Mouse (Mus musculus) embryo, embryonic 10 days (tissue): Measurements from ENCODE around the gene Wdr5.

Experiments
- DNase-seq: peaks from one replicate; pipeline ENCODE4 v3.0.0-alpha.2; 2015; ENCODE audit warnings: low spot score

Gene Wdr5

DNA sequence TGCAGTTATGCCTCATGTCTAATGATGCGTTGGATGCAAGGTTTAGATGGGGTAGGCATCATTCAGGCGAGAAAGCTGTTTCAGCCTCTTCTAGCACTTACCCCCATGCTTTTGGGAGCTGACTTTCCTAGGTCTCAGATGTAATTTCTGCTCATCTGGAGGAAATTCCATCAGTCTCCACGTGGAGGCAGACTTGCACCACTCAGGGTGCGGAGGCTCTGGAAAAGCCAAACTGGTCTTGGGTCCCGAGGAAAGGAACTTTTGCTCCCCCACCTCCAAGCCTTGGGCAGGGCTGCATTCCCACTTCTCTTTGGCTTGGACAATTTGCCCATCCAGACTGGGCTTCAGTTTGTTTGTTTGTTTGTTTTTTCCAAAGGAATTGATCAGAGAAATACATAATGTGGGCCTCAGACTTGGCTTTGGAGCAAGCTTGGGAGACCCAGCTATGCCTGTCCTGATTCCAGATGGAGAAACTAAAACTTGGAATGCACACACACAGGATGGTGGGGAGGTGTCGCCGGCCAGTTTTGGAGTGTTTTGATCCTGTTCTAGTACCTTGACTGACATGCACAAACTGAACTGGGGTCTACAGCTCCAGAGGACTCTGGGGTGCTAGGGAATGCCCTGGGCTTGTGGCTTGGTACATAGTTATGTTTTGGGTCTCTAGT lies 37.8 kb downstream of the Wdr5 start:
- peak; percentile 86 for DNase-seq

DNA sequence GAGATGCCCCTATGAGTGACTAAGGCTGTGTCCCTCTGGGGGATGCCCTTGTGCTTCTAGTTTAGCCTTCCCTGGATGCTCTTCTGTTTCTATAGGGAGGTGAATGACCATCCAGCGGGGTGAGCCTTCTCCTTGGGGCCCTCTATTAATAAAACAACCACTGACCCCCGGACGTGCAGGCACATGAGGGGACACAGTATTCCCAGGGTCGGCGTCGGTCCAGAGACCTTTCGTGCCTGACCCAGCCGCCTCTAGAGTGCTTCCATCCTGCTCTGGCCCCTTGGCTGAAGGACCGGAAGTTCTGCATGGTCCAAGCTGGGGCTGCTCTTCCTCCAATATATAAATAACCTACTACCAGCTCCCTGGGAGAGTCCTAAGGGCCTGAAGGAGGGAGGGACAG lies 39.4 kb downstream of the Wdr5 start:
- no peak for DNase-seq

DNA sequence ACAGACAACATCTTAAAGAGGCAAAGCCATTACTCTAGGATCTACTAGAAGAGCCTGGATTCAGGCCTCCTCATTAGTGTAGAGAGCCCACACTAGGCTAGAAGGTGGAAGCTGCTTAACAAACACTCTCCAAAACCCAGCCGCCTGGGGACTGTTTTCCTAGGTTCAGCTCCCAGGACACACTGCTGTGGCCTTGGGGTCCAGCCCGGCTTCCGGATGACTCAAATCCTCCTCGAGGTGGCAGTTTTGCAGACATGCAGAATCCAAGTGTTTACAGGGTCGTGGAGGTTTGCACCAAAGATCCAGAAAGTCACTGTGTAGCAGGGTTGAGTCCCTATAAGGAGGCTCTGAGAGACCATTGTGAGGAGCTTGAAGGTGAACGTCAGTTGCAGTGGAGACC lies 42.0 kb downstream of the Wdr5 start:
- DNase-seq: no peak

DNA sequence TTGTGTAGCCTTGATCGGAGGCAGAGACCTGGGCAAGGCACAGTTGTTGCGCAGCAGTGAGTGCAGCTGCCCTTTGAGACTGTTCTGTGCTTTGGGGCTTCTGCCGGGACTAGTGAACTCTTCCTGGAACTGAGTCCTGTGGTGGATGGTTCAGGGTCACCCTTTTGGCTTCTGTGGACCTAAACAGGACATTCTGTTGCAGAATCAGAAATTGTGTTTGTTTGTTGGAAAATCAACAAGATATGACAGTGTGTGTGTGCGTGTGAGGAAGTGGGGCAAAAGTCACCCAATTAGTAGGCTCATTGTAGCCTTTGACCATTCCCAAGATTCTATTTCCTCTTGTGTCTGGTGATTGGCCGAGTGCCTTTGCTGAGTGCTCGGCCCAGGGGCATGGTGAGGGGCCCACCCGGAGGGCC lies 45.8 kb downstream of the Wdr5 start:
- no peak for DNase-seq

- DNase-seq: no peak
Observed at GRCm38 (mm10) chr2:27561159-27561558, 46.2 kb downstream of the Wdr5 start.

- no peak for DNase-seq
Observed at GRCm38 (mm10) chr2:27561829-27562228, 46.9 kb downstream of the Wdr5 start.

DNA sequence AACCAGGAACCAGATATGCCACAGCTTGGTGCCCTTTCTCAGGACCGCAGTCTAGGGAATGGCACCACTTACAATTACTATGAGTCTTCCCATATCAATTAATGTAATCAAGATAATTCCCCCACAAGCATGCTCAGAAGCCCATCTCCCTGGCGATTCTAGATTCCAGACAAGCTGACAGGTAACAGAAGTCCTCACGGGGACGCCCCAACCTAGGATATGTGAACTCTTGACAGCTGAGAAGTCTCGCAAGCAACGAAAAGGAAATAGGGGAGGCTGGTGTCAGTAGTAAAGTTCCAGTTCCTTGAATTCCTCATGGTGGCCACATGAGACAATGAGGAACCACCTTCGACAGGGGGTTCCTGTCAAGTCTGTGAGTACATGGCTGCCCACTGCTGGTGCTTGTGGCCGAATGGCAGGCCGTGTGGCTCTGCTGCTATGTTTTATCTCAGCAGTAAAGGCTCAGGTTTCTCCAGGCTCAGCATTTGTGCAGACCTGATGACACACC lies 48.7 kb downstream of the Wdr5 start:
- DNase-seq: no peak

DNA sequence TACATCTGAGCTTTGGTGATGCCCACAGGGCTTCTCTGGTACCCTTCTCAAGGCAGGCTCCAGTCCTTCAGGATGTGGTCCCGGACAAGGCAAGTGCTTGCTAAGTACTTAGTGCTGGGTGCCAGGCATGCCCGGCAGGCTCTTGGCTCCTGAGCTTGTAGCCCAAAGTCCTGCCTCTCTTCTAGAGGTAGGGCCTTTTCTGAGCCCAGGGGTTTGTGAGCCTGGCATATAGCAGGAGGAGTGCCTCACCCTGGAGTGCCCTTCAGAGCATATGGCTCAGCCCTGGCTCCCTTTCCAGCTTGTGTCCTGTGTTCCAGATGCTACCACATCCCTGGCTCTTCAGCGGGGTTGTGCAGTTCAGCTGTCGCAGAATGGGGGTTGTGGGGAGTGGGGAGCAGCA lies 49.7 kb downstream of the Wdr5 start:
- no peak for DNase-seq

DNA sequence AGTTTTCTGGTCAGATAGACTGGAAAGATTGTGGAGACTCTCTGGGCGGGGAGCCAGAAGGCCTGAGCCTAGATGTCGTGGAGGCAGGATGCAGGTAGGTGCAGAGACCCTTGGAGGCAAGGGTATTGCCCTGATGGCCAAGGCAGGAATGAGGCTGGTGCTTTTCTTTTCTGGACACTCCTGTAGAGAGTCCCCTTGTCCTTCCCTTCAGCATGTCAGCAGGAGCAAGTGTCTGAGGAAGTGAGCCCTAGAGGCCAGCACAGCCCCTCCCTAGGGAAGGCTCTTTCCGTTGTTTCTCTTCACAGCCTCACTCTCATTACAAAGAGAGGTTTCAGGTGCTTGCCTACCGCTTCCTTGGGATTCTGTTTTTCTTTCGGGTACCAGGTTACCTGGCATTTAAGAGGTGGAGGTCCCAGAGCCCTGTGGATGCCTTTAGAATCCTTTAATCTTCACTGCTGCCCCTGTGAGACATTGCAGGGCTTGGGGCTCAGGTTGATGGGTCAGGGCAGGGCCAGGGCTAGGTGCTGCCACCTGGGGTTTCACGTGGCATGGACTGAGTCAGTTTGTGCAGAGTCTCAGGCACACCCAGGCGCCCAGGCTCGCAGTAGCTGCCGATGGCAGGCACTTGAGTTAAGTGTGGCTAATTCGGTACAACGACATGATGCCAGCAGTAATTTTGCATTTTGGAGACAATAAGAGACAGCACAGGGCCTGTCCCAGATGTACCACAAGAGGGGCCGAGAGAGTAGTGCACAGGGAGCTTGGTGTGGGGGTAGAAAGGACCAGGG lies 50.6 kb downstream of the Wdr5 start:
- no peak for DNase-seq

DNA sequence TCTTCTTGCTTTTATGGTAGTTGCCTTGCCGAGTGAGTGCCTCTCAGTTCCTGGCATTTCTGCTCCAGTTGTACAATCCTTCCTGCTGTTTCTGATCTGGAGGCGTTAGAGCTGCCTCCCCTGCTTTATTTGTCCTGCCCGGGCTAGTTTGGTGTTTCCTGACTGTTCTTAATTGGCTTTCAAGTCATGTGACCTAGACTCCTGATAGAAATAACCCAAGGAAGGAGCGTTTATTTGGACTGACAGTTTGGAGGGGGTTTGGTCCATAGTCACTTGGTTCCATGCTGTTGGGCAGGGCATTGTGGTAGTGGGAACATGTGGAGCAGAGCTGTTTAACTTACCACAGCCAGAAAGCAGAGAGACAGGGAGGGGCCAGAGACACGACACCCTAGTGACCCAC lies 55.9 kb downstream of the Wdr5 start:
- no peak for DNase-seq

DNA sequence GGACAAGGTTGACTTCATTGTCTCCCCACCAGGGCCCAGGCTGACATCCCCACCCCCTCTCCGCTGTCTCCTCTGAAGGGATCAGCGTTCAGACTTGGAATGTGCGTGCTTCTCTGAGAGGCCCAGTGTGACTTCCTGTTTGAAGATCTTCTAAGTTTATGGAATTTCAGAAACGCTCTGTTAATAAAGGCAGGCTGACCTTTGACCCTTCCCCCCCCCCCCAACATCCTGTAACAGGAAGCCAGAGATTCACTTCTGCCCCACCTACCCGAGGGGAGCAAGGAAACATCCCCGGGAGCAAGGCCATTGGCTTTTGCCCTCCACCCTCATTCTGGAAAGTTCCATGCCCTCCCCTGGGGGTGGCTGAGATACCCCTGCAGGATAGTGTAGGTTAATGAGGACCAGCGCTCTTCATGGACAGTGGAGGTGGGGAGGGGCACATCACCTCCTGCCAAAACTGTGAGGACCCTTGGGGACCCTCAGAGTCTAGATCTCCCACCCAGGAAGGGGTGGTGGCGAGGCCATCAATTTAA lies 57.4 kb downstream of the Wdr5 start:
- peak; percentile 25 for DNase-seq

DNA sequence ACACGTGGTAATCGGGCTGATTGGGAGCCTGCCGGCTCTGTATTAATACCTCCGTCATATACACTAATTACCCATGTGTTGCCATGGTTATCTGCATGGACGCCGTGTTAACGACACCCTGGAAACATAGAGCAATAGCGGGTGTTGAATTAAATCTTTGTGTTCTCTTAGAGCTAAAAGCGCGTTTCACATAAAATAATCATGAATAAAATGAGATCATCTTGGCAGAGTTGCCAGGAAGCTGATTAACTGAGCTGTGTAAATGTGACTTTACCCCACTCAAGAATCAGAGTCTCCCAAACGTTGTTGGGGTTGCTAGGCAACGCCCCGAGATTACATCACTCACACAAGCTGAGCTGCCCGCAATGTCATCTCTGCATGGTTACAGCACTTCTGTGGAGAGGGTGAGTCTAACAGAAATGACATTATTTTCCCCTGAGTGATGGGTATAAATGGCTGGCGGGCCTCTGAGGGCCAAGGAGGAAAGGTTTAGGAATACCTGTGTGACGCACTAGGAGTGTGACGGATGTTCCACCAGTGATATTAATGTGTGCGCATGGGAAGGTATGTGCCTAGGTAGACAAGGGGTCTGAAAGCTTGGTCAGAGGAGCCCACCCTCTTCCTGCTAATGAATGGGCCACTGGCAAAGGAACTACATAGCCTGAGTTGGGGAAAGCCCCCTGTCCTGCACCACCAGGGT lies 58.1 kb downstream of the Wdr5 start:
- peak; percentile 70 for DNase-seq

DNA sequence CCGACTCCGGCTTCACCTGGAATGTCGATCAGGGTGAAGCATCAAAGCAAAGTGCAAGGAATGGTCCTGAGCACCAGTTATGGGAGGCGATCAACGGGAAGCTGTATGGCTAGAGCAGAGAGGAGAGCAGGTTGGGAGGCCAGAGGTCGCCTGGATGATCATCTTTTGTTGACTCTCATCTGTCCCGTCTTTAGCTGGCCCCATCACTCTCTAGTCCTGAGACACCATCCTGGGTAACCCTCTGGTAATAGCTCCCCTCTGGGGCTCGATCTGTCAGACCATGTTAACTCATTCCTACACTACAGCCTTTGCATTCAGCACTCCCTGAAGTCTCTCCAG lies 58.6 kb downstream of the Wdr5 start:
- DNase-seq: no peak

DNA sequence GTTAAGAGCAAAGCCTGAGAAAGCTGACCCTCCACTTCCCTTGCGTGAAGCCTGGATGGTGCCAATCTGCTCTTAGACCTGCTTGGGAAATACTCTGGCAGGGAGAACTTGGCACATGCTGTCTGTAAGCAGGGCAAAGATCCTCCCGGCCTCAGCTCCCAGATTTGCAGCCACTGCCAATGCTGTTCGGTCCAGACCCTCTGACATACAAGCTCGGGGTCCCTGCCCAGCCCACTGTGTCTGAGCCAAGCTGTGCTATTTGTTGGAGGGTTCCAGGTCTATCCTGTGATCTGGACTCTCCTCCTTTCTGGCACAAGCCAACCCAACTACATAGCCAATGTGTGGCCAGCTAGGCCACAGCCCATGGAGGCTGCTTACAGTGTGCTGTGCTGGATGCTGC lies 61.5 kb downstream of the Wdr5 start:
- DNase-seq: no peak

- no peak for DNase-seq
Observed at GRCm38 (mm10) chr2:27578552-27578951, 63.6 kb downstream of the Wdr5 start.

DNA sequence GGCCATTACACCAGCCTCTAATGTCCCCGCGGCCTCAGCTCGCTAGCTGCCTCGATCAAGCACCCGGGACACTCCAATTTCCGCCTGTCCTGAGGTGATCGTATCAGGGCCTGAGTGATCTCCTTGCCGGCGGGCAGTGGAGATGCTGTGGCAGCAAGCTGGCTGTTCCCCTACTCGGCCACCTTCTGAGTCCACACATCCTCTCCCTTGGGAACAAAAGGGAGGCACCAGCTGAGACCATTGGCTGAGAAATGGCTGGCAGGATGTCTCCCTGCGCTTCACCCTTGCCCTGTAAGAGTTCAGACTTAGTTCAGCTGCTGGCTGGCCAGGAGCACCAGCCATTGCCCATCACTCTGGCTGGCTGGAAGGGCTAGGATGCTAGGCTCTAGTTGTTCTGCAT lies 67.2 kb downstream of the Wdr5 start:
- DNase-seq: no peak

DNA sequence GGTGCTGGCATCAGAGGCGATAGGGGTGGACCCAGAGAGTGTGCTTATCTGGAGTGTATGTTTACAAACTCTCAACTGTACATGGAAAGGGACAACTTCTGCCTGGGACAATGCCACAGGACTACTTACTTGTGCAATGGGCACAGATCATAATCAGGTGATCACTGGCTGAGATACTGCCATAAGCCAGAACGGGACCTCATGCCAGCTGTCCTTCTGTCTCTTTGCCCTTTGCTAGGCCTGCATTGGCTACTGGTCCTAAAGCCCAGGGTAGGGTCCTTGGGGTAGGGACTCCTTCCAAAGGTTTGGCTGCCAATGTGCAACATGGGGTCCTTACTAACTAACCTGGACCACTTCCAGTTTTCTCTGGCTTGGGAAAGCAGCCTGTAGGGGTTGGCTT lies 68.1 kb downstream of the Wdr5 start:
- no peak for DNase-seq

- DNase-seq: no peak
Observed at GRCm38 (mm10) chr2:27584546-27584945, 69.6 kb downstream of the Wdr5 start.
